Mouse (Mus musculus) retina, postnatal 1 day (tissue): ENCODE results near the gene Map7d2.

Source experiments
- DNase-seq: peaks from one replicate; pipeline ENCODE4 v3.0.0-alpha.2; 2012

Gene Map7d2

GRCm38 (mm10) chrX:159509847-159510715 is 95.7 kb downstream of the Map7d2 start:
- no peak for DNase-seq

GRCm38 (mm10) chrX:159510716-159511051 is 96.3 kb downstream of the Map7d2 start:
- DNase-seq = no peak

GRCm38 (mm10) chrX:159515599-159515998 is 101.2 kb downstream of the Map7d2 start:
- DNase-seq = no peak

GRCm38 (mm10) chrX:159521780-159522179 is 107.4 kb downstream of the Map7d2 start:
- DNase-seq = no peak

GRCm38 (mm10) chrX:159522651-159523050 is 108.3 kb downstream of the Map7d2 start:
- DNase-seq = no peak

GRCm38 (mm10) chrX:159526388-159526787 is 112.0 kb downstream of the Map7d2 start, which contains the start of gene Bclaf3:
Bclaf3 (plus strand) TSS chrX:159526688.
- no peak for DNase-seq

- DNase-seq = peak; percentile 97
These were observed 118.0 kb downstream of the Map7d2 start for GRCm38 (mm10) chrX:159532427-159532810.

GRCm38 (mm10) chrX:159532811-159533462 is 118.6 kb downstream of the Map7d2 start:
- DNase-seq = no peak

- no peak for DNase-seq
These were observed 127.6 kb downstream of the Map7d2 start for GRCm38 (mm10) chrX:159541936-159542335.

GRCm38 (mm10) chrX:159547093-159547492 is 132.7 kb downstream of the Map7d2 start:
- DNase-seq = no peak
